Mouse (Mus musculus) midbrain, embryonic 14.5 days (tissue): ENCODE measurements at regions not wholly inside any gene's neighbourhood (a gene's known extent, or its start where the extent isn't known, plus 50 kb on each side); places are given as distances from the start of the nearest gene placed in this dataset.

Source experiments
- ATAC-seq: fragments of 200-750 bp; cut with Nextera tagmentation; 2 replicates; pipeline ENCODE4 v1.8.0; 2017; ENCODE audit warnings: moderate number of reproducible peaks, moderate library complexity; ENCODE audit not compliant: low FRiP score, low TSS enrichment
- DNase-seq: peaks from one replicate; pipeline ENCODE4 v3.0.0-alpha.2; 2015
- H3K27ac ChIP-seq: fragments of 300-500 bp; sonication (generic); replicated peaks from 2 replicates; pipeline ENCODE4 v1.5.1; 2014; ENCODE audit warnings: mild to moderate bottlenecking, low read depth, low read length, moderate library complexity
- H3K27me3 ChIP-seq: fragments of 300-500 bp; sonication (generic); 2 replicates; pipeline ENCODE4 v1.6.1; 2014; ENCODE audit warnings: low read length, control low read depth, mixed read lengths; ENCODE audit not compliant: control insufficient read depth, insufficient read depth
- H3K36me3 ChIP-seq: fragments of 300-500 bp; sonication (generic); 2 replicates; pipeline ENCODE4 v1.6.1; 2014; ENCODE audit warnings: low read length, control low read depth; ENCODE audit not compliant: control insufficient read depth, insufficient read depth
- H3K4me1 ChIP-seq: fragments of 300-500 bp; sonication (generic); 2 replicates; pipeline ENCODE4 v1.6.1; 2014; ENCODE audit warnings: mild to moderate bottlenecking, antibody characterized with exemption, low read length, control low read depth; ENCODE audit not compliant: control insufficient read depth, insufficient read depth
- H3K4me2 ChIP-seq: fragments of 300-500 bp; sonication (generic); 2 replicates; pipeline ENCODE4 v1.6.1; 2014; ENCODE audit warnings: mild to moderate bottlenecking, low read length, moderate library complexity
- H3K4me3 ChIP-seq: fragments of 300-500 bp; sonication (generic); replicated peaks from 2 replicates; pipeline ENCODE4 v1.5.1; 2014; ENCODE audit warnings: low read depth, low read length
- H3K9ac ChIP-seq: fragments of 300-500 bp; sonication (generic); replicated peaks from 2 replicates; pipeline ENCODE4 v1.6.1; 2014; ENCODE audit warnings: mild to moderate bottlenecking, low read length, moderate library complexity
- H3K9me3 ChIP-seq: fragments of 300-500 bp; sonication (generic); 2 replicates; pipeline ENCODE4 v1.6.1; 2016; ENCODE audit warnings: low read length, control low read depth, mixed read lengths; ENCODE audit not compliant: control insufficient read depth
- WGBS: fragments of 180-500 bp; shearing (Covaris S2); extraction: QIAGEN DNeasy Blood & Tissue Kit; methylation state at CpG from one replicate; pipeline ENCODE4 v1.1.7; 2014; 5-methylcytosine and 5-hydroxymethylcytosine counted together

- Histone ChIP-seq H3K9ac (no peak overlapping the region; the same call in 1 of the 2 replicates), H3K27me3 (no peaks in the 10 kb centered on the region), H3K4me3 (no peak overlapping the region), H3K9me3 (no peaks in the 10 kb centered on the region), H3K27ac (peak overlapping the region; percentile 49), H3K4me1 (no peaks in the 10 kb centered on the region), H3K36me3 (no peaks in the 10 kb centered on the region), H3K4me2 (peak overlapping the region; percentile 37)
- peak; percentile 55 for DNase-seq
- 34% methylated on average over 9 of the region's 9 CpGs for WGBS
- ATAC-seq: no peak
Measured at GRCm38 (mm10) chr4:80131623-80132301, 702.2 kb upstream of the Tyrp1 start.

- 89% methylated on average over 4 of the region's 4 CpGs for WGBS
- H3K4me1 ChIP-seq: no peaks in the 10 kb centered on the region
- no peak for DNase-seq
Measured at GRCm38 (mm10) chr4:80140261-80140660, 693.7 kb upstream of the Tyrp1 start.

GRCm38 (mm10) chr4:80159842-80160241 is 674.1 kb upstream of the Tyrp1 start:
- Histone ChIP-seq H3K36me3 (no peaks in the 10 kb centered on the region), H3K9ac (no peak overlapping the region), H3K27ac (no peak overlapping the region), H3K4me1 (no peaks in the 10 kb centered on the region), H3K4me2 (no peak overlapping the region), H3K27me3 (no peaks in the 10 kb centered on the region), H3K4me3 (no peak overlapping the region), H3K9me3 (no peaks in the 10 kb centered on the region)
- DNase-seq (no peak), ATAC-seq (no peak)
- WGBS: 85% methylated on average over 4 of the region's 4 CpGs

More at GRCm38 (mm10) chr4:80140261-80140660, 693.7 kb upstream of the Tyrp1 start:
- no peaks in the 10 kb centered on the region for H3K27me3 ChIP-seq
- no peaks in the 10 kb centered on the region for H3K9me3 ChIP-seq
- no peak overlapping the region for H3K4me3 ChIP-seq
- no peak overlapping the region for H3K4me2 ChIP-seq
- H3K36me3 ChIP-seq: no peaks in the 10 kb centered on the region
- H3K9ac ChIP-seq: no peak overlapping the region
- ATAC-seq: no peak
- H3K27ac ChIP-seq: no peak overlapping the region

GRCm38 (mm10) chr4:80173229-80173628 is 660.7 kb upstream of the Tyrp1 start:
- no peak overlapping the region for H3K27ac ChIP-seq
- no peak overlapping the region for H3K4me2 ChIP-seq
- no peaks in the 10 kb centered on the region for H3K9me3 ChIP-seq
- no peak overlapping the region for H3K4me3 ChIP-seq
- H3K27me3 ChIP-seq: no peaks in the 10 kb centered on the region
- no peak overlapping the region for H3K9ac ChIP-seq
- WGBS: 84% methylated on average over 6 of the region's 6 CpGs
- peak; percentile 53; the same call in 1 of the 2 replicates for ATAC-seq
- DNase-seq: no peak
- no peaks in the 10 kb centered on the region for H3K4me1 ChIP-seq
- H3K36me3 ChIP-seq: no peaks in the 10 kb centered on the region

- 83% methylated on average over 1 of the region's 1 CpGs for WGBS
- Histone ChIP-seq H3K36me3 (no peaks in the 10 kb centered on the region), H3K4me1 (no peaks in the 10 kb centered on the region), H3K9me3 (no peaks in the 10 kb centered on the region), H3K27ac (no peak overlapping the region), H3K4me2 (no peak overlapping the region), H3K4me3 (no peak overlapping the region), H3K27me3 (no peaks in the 10 kb centered on the region), H3K9ac (no peak overlapping the region)
- no peak for DNase-seq
- no peak for ATAC-seq
Measured at GRCm38 (mm10) chr4:80202223-80202622, 631.7 kb upstream of the Tyrp1 start.

- no peak overlapping the region for H3K4me2 ChIP-seq
- 81% methylated on average over 6 of the region's 6 CpGs for WGBS
- H3K4me1 ChIP-seq: no peaks in the 10 kb centered on the region
- no peak overlapping the region for H3K27ac ChIP-seq
- DNase-seq (peak; percentile 17), ATAC-seq (no peak)
- H3K9me3 ChIP-seq: no peaks in the 10 kb centered on the region
- no peak overlapping the region for H3K9ac ChIP-seq
- no peaks in the 10 kb centered on the region for H3K27me3 ChIP-seq
- H3K4me3 ChIP-seq: no peak overlapping the region
- no peaks in the 10 kb centered on the region for H3K36me3 ChIP-seq
Measured at GRCm38 (mm10) chr4:80203916-80204315, 630.0 kb upstream of the Tyrp1 start.

GRCm38 (mm10) chr4:80204374-80204773 is 629.5 kb upstream of the Tyrp1 start:
- Histone ChIP-seq H3K9ac (no peak overlapping the region), H3K4me2 (no peak overlapping the region), H3K4me1 (no peaks in the 10 kb centered on the region), H3K36me3 (no peaks in the 10 kb centered on the region), H3K27me3 (no peaks in the 10 kb centered on the region), H3K4me3 (no peak overlapping the region), H3K9me3 (no peaks in the 10 kb centered on the region), H3K27ac (no peak overlapping the region)
- ATAC-seq (no peak), DNase-seq (no peak)
- WGBS: 90% methylated on average over 5 of the region's 5 CpGs
